Mouse (Mus musculus) heart, postnatal 25 days (tissue): ENCODE data around the gene Nab2. TPM values are rescaled to one million over a fixed set of nuclear protein-coding genes. Genes with fewer than 3 reads are reported as not detected.
A peak's percentile ranks its signal among the peaks of the same experiment; 100 is the strongest.

Experiments used
- DNase-seq: peaks from one replicate; pipeline ENCODE4 v3.0.0; 2022; ENCODE audit warnings: low spot score
- intact Hi-C: fragments of 180-260 bp; cut with DNase I; formaldehyde crosslinking; loops from one replicate; pipeline ENCODE4 v1.15.1; 2025
- total RNA-seq, 2 experiments: library from RNA; stranded (reverse); gene quantifications; 2 replicates each; pipeline ENCODE4 v1.2.3; 2021

Nab2 gene
- 1 to 10 TPM; 5.6 to 7.0 TPM for total RNA-seq

DNA sequence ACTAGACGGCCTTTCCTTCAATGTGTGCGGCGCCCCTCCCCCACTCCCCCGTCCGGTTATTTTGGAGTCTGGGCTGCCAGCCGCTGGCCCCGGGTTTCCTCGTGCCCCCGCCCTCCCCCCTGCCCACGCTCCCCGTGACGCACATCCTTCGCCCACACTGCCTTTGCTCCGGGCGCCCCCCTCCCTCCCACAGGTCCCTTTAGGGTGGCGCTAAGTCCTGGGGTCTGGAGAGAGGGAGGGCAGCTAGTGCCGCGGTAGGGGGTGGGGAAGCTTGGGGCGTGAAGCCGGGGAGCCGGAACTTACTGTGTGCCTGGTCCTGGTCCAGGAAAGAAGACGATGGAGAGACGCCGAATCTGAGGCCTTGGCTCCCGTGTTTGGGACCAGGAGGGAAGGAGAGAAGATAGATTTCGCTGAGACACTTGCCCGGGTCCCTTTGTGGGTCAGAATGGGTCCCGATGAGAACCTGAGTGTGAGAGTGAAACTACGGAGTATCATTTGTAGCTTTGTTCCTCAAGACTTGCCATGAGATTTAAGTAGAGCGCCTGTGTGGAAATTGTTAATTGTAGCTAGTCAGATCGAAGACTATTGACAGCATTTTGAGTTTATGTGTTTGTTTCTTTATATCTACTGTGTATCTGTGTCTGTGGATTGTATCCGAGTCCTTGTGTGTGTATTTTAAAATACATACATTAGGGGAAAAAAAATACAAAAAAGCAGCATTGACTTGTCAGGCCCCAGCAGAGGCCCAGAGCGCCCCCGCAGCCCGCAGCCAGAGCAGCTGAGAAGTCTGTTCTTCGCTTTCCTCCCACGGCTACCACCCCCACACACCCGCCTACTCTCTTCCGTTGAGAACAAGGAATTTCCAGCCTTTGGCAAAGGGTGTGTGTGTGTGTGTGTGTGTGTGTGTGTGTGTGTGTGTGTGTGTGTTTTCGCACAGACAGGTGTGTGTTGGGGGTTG lies at the start of gene Nab2:
Gene Nab2, minus strand, starts transcription at position 476 of the 958 bp plus-strand sequence.
- peak; percentile 81 for DNase-seq
- intact Hi-C loops: no loop called here

- intact Hi-C loops: no loop called here
- no peak for DNase-seq
Measured at GRCm38 (mm10) chr10:127712736-127713135, 44.4 kb upstream of the Nab2 start.

DNA sequence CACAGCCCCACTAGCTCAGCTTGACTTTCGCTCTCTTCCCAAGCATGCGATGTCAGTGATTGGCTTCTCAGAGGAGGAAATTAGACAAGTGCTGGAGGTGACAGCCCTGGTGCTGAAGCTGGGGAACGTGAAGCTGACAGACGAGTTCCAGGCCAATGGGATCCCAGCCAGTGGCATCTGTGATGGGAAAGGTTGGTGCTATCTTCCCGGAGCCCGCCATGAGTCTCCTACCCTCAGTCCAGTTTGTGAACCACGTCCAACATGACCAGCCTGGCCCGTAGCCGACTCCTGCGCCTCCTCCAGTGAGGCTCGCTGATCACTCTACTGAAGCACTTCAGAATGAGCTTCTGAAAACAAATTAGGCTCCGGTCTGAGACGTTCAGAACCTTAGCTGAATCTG lies 42.0 kb upstream of the Nab2 start:
- intact Hi-C loops: no loop called here
- DNase-seq: no peak

DNA sequence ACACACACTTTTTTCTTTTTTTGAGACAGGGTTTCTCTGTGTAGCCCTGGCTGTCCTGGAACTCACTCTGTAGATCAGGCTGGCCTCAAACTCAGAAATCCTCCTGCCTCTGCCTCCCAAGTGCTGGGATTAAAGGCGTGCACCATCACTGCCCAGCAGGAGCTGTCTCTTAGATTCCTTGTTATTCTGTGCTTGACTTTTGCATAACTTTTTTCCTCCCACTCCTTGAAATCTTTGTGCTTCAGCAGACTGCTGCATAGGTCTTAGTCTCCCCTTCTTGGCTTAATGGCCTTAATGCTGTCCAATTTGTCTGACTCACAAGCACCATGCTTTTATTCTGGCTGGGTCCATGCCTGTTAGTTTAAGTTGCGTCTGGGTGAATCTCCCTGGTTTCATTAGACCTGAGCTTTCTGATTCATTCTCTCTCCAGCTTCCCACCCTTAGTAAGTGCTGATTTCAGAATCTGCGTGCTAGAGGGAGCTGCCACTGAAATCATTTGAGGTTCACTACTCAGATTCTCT lies 40.5 kb upstream of the Nab2 start:
- no peak for DNase-seq
- intact Hi-C loops: no loop called here

DNA sequence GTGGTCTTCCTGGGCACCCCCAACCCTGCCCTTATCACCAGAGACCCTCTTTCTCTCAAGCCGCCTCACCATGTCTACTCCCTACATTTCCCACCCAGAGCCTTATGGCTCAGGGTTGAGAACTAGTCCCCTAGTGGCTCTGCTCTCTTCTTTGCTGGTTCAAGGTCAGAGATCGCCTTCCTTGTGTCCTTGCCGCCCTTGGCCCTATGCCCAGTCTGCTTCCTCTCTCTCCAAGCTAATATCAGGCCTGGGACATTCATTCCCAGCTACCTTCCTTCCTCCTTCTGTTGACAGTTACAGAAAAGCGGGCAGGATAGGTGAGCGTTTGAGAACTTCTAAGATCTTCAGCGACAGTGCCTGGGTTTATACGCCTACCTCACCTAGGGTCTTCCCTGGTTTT lies 39.4 kb upstream of the Nab2 start:
- no peak for DNase-seq
- intact Hi-C loops: no loop called here

DNA sequence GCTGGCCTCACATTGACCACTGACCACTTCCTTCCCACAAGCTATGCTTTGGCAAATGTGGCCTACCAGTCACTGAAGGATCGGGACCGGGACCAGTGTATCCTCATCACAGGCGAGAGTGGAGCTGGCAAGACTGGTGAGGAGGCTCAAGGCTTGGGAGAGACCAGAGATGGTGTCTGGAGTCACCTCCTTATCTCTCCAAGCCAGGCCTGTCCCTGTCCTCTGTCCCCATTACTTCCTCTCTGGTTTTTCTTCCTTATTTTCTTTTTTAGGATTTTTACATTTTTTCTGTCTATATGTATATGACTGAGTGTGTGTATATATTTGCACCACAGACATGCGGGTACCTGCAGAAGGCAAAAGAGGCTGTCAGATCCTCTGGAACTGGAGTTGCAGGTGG lies 37.4 kb upstream of the Nab2 start:
- DNase-seq: no peak
- intact Hi-C loops: no loop called here

DNA sequence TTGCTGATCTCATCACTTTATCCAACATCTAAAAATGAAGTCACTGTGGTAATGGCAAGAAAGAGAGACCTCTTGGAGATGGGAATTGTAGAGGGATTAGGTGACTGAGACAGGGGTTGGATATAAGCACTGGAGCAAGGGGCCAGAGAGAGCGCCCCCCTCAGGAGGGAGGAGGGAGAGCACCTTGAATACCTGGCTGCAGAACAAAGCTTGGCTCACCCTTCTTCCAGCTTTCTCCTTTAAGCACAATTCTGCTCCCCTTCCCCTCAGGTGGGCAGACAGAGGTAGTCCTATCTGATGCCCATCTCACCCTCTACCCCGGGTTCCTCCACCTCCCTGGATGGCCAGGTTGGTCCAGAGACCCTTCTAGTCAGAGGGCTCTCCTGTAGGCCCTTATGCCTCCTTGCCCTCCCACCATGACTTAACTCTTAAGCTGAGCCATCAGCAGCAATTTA lies 36.4 kb upstream of the Nab2 start, which contains the start of gene Myo1a:
Gene Myo1a, plus strand, starts transcription at position 405 of the 455 bp plus-strand sequence.
- intact Hi-C loops: no loop called here
- DNase-seq: no peak

DNA sequence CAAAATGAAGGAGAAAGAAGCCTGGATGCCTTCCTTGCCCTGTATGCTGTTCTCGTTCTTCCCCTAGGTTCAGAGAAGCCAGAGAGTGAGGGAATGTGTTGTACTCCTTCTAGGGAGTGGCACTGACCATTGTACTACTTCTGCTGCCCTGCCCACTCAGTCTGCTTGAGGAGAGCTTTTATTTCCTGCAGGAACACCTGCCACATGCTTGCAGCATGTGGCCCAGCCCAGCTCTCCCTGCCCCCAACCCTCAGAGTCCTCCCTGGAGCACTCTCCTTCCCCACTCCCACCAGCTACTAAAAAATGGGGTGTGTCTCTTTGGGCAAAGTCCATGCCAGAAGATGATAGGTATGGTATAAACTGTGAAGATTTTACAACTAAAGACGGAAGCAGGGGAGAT lies 35.9 kb upstream of the Nab2 start:
- DNase-seq: no peak
- intact Hi-C loops: no loop called here

- no peak for DNase-seq
- intact Hi-C loops: no loop called here
Measured at GRCm38 (mm10) chr10:127703299-127703698, 34.9 kb upstream of the Nab2 start.

GRCm38 (mm10) chr10:127698966-127699365 lies 30.6 kb upstream of the Nab2 start:
- DNase-seq: no peak
- intact Hi-C loops: loop anchor here (5.0 kb wide), 1 partner anchor 38 kb away; the partner anchor contains the start of gene Zbtb39

- intact Hi-C loops: loop anchor here (2.0 to 5.0 kb wide), 3 partner anchors 42 to 313 kb away; partner anchors contain the start of gene Zbtb39
- DNase-seq: no peak
Measured at GRCm38 (mm10) chr10:127695775-127696174, 27.4 kb upstream of the Nab2 start.

- DNase-seq: no peak
- intact Hi-C loops: loop anchor here (2.0 to 5.0 kb wide), 3 partner anchors 43 to 314 kb away; partner anchors contain the start of gene Zbtb39
Measured at GRCm38 (mm10) chr10:127694636-127695035, 26.3 kb upstream of the Nab2 start.

DNA sequence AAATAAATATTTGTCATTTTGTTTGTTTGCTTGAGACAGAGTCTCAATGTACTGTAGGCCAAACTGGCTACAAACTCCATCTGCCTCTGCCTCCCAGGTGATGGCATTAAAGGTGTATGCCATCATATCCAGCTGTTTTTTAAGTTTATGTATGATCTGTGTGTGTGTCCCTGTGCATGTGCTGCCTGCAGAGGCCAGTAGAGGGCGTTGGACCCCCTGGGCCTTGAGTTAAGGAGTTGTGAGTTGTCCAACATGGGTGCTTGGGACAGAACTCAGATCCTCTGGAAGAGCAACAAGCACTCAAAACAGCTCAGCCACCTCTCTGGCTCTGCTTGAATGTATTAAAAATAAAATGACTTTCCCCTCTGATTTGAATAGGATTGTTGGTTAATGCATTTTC lies 22.7 kb upstream of the Nab2 start:
- intact Hi-C loops: no loop called here

DNA sequence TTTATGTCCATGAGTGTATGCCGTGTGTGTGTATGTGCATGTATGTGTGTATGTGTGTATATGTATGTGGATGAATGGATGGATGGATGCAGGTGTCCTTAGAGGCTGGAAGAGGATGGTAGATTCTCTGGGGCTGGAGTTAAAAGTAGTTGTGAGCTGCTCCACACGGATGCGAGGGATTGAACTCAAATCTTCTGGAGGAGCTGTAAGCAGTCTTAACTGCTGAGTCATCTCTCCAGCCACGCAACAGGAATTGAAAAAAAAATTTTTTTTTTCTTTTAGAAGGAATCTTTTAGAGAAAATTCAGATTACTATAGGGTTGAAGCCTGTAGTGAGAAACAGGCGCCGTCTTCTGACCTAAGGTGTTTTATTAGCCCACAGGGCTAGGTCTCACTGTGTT lies 14.5 kb upstream of the Nab2 start:
- no peak for DNase-seq
- intact Hi-C loops: no loop called here

More for the DNA sequence above, 22.7 kb upstream of the Nab2 start:
- DNase-seq: no peak

- intact Hi-C loops: no loop called here
- DNase-seq: no peak
Measured at GRCm38 (mm10) chr10:127679881-127680280, 11.5 kb upstream of the Nab2 start.

DNA sequence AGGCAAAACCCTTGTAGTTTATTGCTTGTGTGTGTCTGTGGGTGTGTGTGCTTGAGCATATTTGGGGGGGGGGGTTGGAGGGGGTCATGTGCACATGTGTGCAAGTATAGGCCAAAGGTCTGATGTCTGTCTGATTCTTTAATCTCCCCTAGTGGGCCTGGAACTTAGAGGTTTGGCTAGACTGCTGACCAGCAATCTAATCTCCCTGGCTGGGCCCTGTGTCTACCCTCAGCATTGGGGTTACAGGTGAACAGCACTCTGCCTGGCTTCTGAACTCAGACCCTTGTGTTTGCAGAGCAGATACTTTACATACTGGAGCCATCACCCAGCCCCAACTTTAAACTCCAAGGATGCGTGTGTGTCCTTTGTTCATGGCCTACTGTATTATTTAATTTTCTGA lies 10.8 kb upstream of the Nab2 start:
- intact Hi-C loops: no loop called here
- no peak for DNase-seq

DNA sequence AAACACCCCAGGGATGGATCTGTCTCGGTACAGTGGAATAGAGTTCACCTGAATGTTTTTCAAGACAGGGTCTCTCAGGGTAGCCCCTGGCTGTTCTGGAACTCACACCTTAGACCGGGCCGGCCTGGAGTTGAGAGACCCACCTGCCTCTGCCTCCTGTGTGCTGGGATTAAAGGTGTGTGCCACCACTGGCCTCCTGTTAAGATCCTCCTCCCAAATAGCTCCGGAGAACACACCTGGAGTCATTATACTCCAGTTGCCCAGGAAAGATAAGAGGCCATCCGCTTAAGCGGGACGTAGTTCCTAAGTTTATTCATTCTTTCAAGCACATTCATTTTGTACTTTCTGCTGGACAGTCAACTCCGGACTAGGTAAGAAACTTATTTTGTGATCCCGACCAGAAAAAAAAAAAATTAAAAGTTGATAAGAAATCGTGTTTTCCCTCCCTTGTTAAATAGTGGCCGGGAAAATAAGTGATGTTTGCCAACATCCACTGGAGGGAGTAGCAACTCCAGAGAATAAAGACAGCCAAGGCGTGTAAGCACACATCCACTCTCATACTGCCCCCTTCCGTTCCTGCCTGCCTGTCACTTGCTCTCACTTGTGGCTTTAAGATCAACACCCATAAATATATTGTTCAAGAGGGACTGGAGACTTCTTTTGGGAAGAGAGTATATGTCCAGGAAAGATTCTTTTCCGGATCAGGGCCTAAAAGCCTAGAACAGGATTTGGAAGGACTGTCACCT lies 9.4 kb upstream of the Nab2 start:
- intact Hi-C loops: no loop called here
- no peak for DNase-seq

GRCm38 (mm10) chr10:127676691-127677548 lies 8.6 kb upstream of the Nab2 start:
- peak; percentile 88 for DNase-seq
- intact Hi-C loops: no loop called here

- no peak for DNase-seq
- intact Hi-C loops: no loop called here
Measured at GRCm38 (mm10) chr10:127675859-127676398, 7.6 kb upstream of the Nab2 start.
